13 mouse cellular contexts compared by ENCODE assay signal in genomic region chr10:125184146-125184545, GRCm38 (mm10).
"Had no signal": no experiment of that assay in that cellular context is flagged by ENCODE, and none has a peak within 500 bp of the region (broad histone marks: within the 10 kb centered on the region; RNA-seq: fewer than 3 reads in every experiment).

No protein-coding gene starts in this region.

- H3K27me3 ChIP-seq: limb, embryonic 13.5 days; megakaryocyte, embryonic 14.5 days; neural tube, embryonic 15.5 days had no signal

- H3K4me2 ChIP-seq: limb, embryonic 13.5 days; lung, embryonic 14.5 days; neural tube, embryonic 15.5 days had no signal

- H3K9ac ChIP-seq: limb, embryonic 13.5 days; liver, embryonic 14.5 days; lung, embryonic 14.5 days; neural tube, embryonic 15.5 days had no signal

- H3K4me3 ChIP-seq: left cerebral cortex, adult 2 months; limb, embryonic 13.5 days; megakaryocyte, embryonic 14.5 days; myocyte; neural tube, embryonic 15.5 days had no signal

- H3K36me3 ChIP-seq: limb, embryonic 13.5 days; neural tube, embryonic 15.5 days had no signal

- H3K4me1 ChIP-seq: megakaryocyte, embryonic 14.5 days; neural tube, embryonic 15.5 days had no signal

- H3K9me3 ChIP-seq: limb, embryonic 13.5 days; neural tube, embryonic 15.5 days had no signal

- H3K27ac ChIP-seq: left cerebral cortex, adult 2 months; limb, embryonic 13.5 days; liver, embryonic 14.5 days; neural tube, embryonic 15.5 days; stomach, postnatal 0 days had no signal

- DNase-seq: kidney, adult 2 months; kidney, postnatal 25 days; lung, embryonic 14.5 days; lung, postnatal 10 days; lung, postnatal 4 days; thymus, postnatal 4 days had no signal
